Mouse (Mus musculus): ENCODE measurements around the gene Acat2. TPM values are rescaled to one million over a fixed set of nuclear protein-coding genes. Genes with fewer than 3 reads are reported as not detected.
"Not testable (repeated sequence)": the region's sequence is repeated elsewhere in the genome, so short reads cannot be mapped to it uniquely, and the experiment has no call there.

Acat2 gene
- polyA plus RNA-seq, 1 experiment from 2014 or later = 133 TPM

GRCm38 (mm10) chr17:12902291-12902690 is 58.3 kb downstream of the Acat2 start:
- 90% methylated on average over 6 of the region's 6 CpGs for whole genome bisulfite sequencing
- Histone ChIP-seq H3K4me2 (no peak overlapping the region), H3K4me1 (peaks cover 15% of the 10 kb centered on the region), H3K27ac (0 out of 2 replicates have a peak overlapping the region, but pooled peaks have one; percentile 83), H3K36me3 (peaks cover 17% of the 10 kb centered on the region; the same call in 1 of the 2 replicates), H3K4me3 (no peak overlapping the region), H3K9ac (no peak overlapping the region), H3K9me3 (no peaks in the 10 kb centered on the region), H3K27me3 (no peaks in the 10 kb centered on the region)
- no peak for ATAC-seq (ENCODE audit: insufficient number of reproducible peaks, low FRiP score, low TSS enrichment, low read depth)

GRCm38 (mm10) chr17:12898607-12899006 is 61.9 kb downstream of the Acat2 start:
- H3K27me3 ChIP-seq; H3K4me2 ChIP-seq; H3K9me3 ChIP-seq; H3K4me3 ChIP-seq; ATAC-seq (ENCODE audit: insufficient number of reproducible peaks, low FRiP score, low TSS enrichment, low read depth); H3K9ac ChIP-seq: not testable (repeated sequence)
- Histone ChIP-seq H3K36me3 (peaks cover 11% of the 10 kb centered on the region; the same call in 1 of the 2 replicates), H3K27ac (peak overlapping the region; percentile 27; the same call in 1 of the 2 replicates), H3K4me1 (peaks cover 14% of the 10 kb centered on the region)
- WGBS = 35% methylated on average over 2 of the region's 2 CpGs

GRCm38 (mm10) chr17:12897674-12898073 is 62.9 kb downstream of the Acat2 start:
- Histone ChIP-seq H3K36me3 (peaks cover 9% of the 10 kb centered on the region; the same call in 1 of the 2 replicates), H3K4me3 (no peak overlapping the region), H3K4me2 (no peak overlapping the region), H3K27me3 (no peaks in the 10 kb centered on the region), H3K27ac (0 out of 2 replicates have a peak overlapping the region, but pooled peaks have one; percentile 18), H3K9me3 (no peaks in the 10 kb centered on the region), H3K9ac (no peak overlapping the region), H3K4me1 (peaks cover 5% of the 10 kb centered on the region)
- 84% methylated on average over 5 of the region's 5 CpGs for WGBS
- ATAC-seq (ENCODE audit: insufficient number of reproducible peaks, low FRiP score, low TSS enrichment, low read depth) = no peak

Other genes starting within 250 kb of the Acat2 start
- gene Igf2r, start 191.1 kb downstream of the Acat2 start, polyA plus RNA-seq (2015; fragmentation: Nextera tagmentation; extraction: Ambion mirVana) = 45.0 TPM in 2 replicates
- gene Mas1, start 92.6 kb downstream of the Acat2 start, polyA plus RNA-seq (2015; fragmentation: Nextera tagmentation; extraction: Ambion mirVana) = 0.92 and 1.5 TPM in 2 replicates
- gene Mrgprh, start 84.7 kb downstream of the Acat2 start, polyA plus RNA-seq (2015; fragmentation: Nextera tagmentation; extraction: Ambion mirVana) = 0.17 and 0.29 TPM in 2 replicates
- 1.6 and 2.2 TPM in 2 replicates for gene Pnldc1, start 50.5 kb downstream of the Acat2 start, polyA plus RNA-seq (2015; fragmentation: Nextera tagmentation; extraction: Ambion mirVana)
- 354 and 369 TPM in 2 replicates for gene Tcp1, start 45.0 kb downstream of the Acat2 start, polyA plus RNA-seq (2015; fragmentation: Nextera tagmentation; extraction: Ambion mirVana)
- 132 and 136 TPM in 2 replicates for gene Mrpl18, start 44.4 kb downstream of the Acat2 start, polyA plus RNA-seq (2015; fragmentation: Nextera tagmentation; extraction: Ambion mirVana)
- gene Acat3, start 20.1 kb downstream of the Acat2 start, polyA plus RNA-seq (2015; fragmentation: Nextera tagmentation; extraction: Ambion mirVana) = 0.63 and 0.72 TPM in 2 replicates
- 106 and 124 TPM in 2 replicates for gene Wtap, start 33.4 kb upstream of the Acat2 start, polyA plus RNA-seq (2015; fragmentation: Nextera tagmentation; extraction: Ambion mirVana)
- gene Sod2, start 46.1 kb upstream of the Acat2 start, polyA plus RNA-seq (2015; fragmentation: Nextera tagmentation; extraction: Ambion mirVana) = 89.2 and 111 TPM in 2 replicates
- gene Gpr31b, start 91.5 kb upstream of the Acat2 start, polyA plus RNA-seq (2015; fragmentation: Nextera tagmentation; extraction: Ambion mirVana) = 0.22 TPM in 1 of 2 replicates, not detected in the other
- gene Tcp10b, start 100.4 kb upstream of the Acat2 start, polyA plus RNA-seq (2015; fragmentation: Nextera tagmentation; extraction: Ambion mirVana) = 0.10 TPM in 1 of 2 replicates, not detected in the other
- 0.08 and 0.14 TPM in 2 replicates for gene Unc93a, start 171.1 kb upstream of the Acat2 start, polyA plus RNA-seq (2015; fragmentation: Nextera tagmentation; extraction: Ambion mirVana)